Mouse (Mus musculus): ENCODE data around the gene Vmn1r224. TPM values are rescaled to one million over a fixed set of nuclear protein-coding genes. Genes with fewer than 3 reads are reported as not detected.

Gene Vmn1r224
- not detected for total RNA-seq (2021)
- long read RNA-seq, experiment 1, result 0 reads
- long read RNA-seq, experiment 2, result 0 reads

DNA sequence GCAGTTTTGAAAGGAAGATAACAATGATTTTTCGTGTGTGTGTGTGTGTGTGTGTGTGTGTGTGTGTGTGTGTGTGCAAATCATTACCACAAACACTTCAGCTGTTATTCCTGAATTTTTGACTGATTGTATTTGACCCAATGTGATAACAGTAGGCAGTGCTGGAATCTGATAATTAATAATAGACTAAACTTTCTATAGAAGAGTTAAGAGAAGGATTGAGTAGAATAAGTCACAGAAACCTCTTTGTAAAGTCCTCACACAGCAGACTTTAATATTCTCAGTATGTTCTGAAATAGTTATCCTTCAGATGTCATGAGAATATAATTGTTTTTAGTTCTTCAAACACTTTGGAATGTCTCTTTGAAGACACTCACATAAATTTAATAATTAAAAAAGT, at the start of gene Vmn1r224:
TSS of gene Vmn1r224 (plus strand) at position 301 of the 400 bp plus-strand sequence.
- no peak within 1 kb of the TSS for H3K4me3 ChIP-seq
- intact Hi-C loops (cut with DNase I), result no loop called here
- no peak within 1 kb of the TSS for H3K27ac ChIP-seq
- DNase-seq, result no peak
- no peak for TF ChIP-seq CTCF (IDR thresholded peaks at IDR 0.05)

DNA sequence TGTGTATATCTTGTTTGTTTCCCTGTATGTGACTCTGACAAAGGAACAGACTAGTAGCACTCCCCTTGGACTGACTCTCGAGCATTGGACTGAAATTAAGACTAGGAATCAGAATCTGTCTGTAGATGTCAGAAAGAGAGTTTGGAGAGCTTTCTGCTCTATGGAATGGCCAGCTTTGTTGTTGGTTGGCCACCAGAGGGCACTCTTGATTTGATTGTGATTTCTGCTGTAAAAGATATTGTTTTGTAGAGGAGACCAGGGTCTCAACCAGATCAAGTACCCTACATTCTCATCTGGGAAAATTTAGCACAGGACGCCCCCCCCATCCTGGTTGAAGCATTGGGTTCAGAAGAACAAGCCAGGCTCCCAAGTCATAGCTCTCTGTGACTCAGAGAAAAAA, 14.8 kb upstream of the Vmn1r224 start:
- intact Hi-C loops (cut with DNase I), result no loop called here
- Histone ChIP-seq H3K4me3 (no peak overlapping the region), H3K27ac (no peak overlapping the region)
- no peak for DNase-seq
- no peak for TF ChIP-seq CTCF (IDR thresholded peaks at IDR 0.05)

DNA sequence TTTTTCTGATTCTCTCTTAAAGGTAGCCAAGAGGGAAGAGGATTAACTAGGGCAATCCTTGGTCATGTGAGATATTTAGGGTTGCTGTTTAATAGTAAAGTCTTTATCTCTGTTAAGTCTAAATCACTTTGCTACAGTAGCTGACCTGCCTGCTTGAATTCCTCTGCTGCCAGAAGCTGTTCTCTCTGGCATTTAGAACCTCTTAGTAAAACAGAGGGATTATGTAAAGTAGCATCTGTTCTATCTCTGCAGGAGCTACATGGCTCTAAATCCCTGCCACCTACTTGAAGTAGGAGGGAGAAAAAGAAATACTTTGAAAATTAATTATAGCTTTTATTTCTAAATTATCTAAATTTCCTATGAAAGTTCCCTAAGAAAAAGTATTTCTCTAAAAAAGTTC, 25.3 kb downstream of the Vmn1r224 start:
- intact Hi-C loops (cut with DNase I), result no loop called here
- Histone ChIP-seq H3K4me3 (no peak overlapping the region), H3K27ac (no peak overlapping the region)
- no peak for TF ChIP-seq CTCF (IDR thresholded peaks at IDR 0.05)
- no peak for DNase-seq

DNA sequence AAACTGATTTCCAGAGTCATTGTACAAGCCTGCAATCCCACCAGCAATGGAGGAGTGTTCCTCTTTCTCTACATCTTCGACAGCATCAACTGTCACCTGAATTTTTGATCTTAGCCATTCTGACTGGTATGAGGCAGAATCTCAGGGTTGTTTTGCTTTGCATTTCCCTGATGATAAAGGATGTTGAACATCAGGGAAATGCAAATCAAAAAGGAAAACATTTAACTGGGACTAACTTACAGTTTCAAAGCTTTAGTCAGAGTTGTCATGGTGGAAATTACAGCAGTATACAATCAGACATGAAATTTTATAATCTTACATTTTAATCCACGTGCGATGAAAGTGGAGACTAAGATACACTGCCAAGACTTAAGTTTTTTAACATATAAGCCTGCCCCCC, 59.4 kb downstream of the Vmn1r224 start:
- DNase-seq, result no peak
- no peak for TF ChIP-seq CTCF (IDR thresholded peaks at IDR 0.05)

More for the DNA sequence above, 59.4 kb downstream of the Vmn1r224 start:
- Histone ChIP-seq H3K4me3 (no peak overlapping the region), H3K27ac (no peak overlapping the region)
- intact Hi-C loops (cut with DNase I), result no loop called here

Other genes with a start within 250 kb of the Vmn1r224 start
- not detected for gene Fpr-rs6, start 231.0 kb upstream of the Vmn1r224 start, total RNA-seq (2021)
- not detected for gene Vmn2r105, start 179.1 kb upstream of the Vmn1r224 start, total RNA-seq (2021)
- gene Vmn2r106, start 128.6 kb upstream of the Vmn1r224 start, total RNA-seq (2021), result not detected
- not detected for gene Vmn2r107, start 68.9 kb upstream of the Vmn1r224 start, total RNA-seq (2021)
- not detected for gene Vmn2r108, start 67.2 kb downstream of the Vmn1r224 start, total RNA-seq (2021)
- not detected for gene Vmn1r225, start 84.0 kb downstream of the Vmn1r224 start, total RNA-seq (2021)
- not detected for gene Vmn2r109, start 150.6 kb downstream of the Vmn1r224 start, total RNA-seq (2021)
- not detected for gene Vmn2r110, start 182.3 kb downstream of the Vmn1r224 start, total RNA-seq (2021)
- gene Fpr-rs3, start 210.7 kb downstream of the Vmn1r224 start, total RNA-seq (2021), result not detected

All from gastrocnemius, adult 2 months (tissue).